Mouse (Mus musculus) stomach, embryonic 15.5 days (tissue): ENCODE results near the gene Dgcr2. TPM values are rescaled to one million over a fixed set of nuclear protein-coding genes. Genes with fewer than 3 reads are reported as not detected.

Experiments
- ATAC-seq: fragments of 200-750 bp; cut with Nextera tagmentation; 2 replicates; pipeline ENCODE4 v1.8.0; 2017; ENCODE audit warnings: low read depth, moderate number of reproducible peaks, moderate TSS enrichment; ENCODE audit not compliant: insufficient read depth, low FRiP score
- H3K27ac ChIP-seq: fragments of 300-500 bp; sonication (generic); 2 replicates; pipeline ENCODE4 v1.5.1; 2015; ENCODE audit warnings: mild to moderate bottlenecking, inconsistent platforms
- H3K27me3 ChIP-seq: fragments of 300-500 bp; sonication (generic); replicated peaks from 2 replicates; pipeline ENCODE4 v1.6.1; 2015; ENCODE audit warnings: inconsistent platforms
- H3K36me3 ChIP-seq: fragments of 300-500 bp; sonication (generic); 2 replicates; pipeline ENCODE4 v1.6.1; 2015; ENCODE audit warnings: inconsistent platforms
- H3K4me1 ChIP-seq: fragments of 300-500 bp; sonication (generic); 2 replicates; pipeline ENCODE4 v1.6.1; 2015; ENCODE audit warnings: inconsistent platforms
- H3K4me2 ChIP-seq: fragments of 300-500 bp; sonication (generic); 2 replicates; pipeline ENCODE4 v1.6.1; 2015; ENCODE audit warnings: mild to moderate bottlenecking, inconsistent platforms
- H3K4me3 ChIP-seq: fragments of 300-500 bp; sonication (generic); replicated peaks from 2 replicates; pipeline ENCODE4 v1.5.1; 2015; ENCODE audit warnings: inconsistent platforms
- H3K9ac ChIP-seq: fragments of 300-500 bp; sonication (generic); 2 replicates; pipeline ENCODE4 v1.6.1; 2015; ENCODE audit warnings: inconsistent platforms
- H3K9me3 ChIP-seq: fragments of 300-500 bp; sonication (generic); 2 replicates; pipeline ENCODE4 v1.6.1; 2016; ENCODE audit warnings: inconsistent platforms
- WGBS: fragments of 180-500 bp; shearing (Covaris S2); methylation state at CpG from one replicate; pipeline ENCODE4 v1.1.7; 2015; 5-methylcytosine and 5-hydroxymethylcytosine counted together
- polyA plus RNA-seq: library from polyadenylated mRNA; unstranded; fragments of >200 nt; fragmentation: Nextera tagmentation; extraction: Ambion mirVana; gene quantifications from 2 replicates; pipeline ENCODE4 v1.2.1, GENCODE M21; 2015

Gene Dgcr2
- polyA plus RNA-seq, 1 experiment from 2014 or later = 74.6 TPM

- Histone ChIP-seq H3K4me3 (peak overlapping the region; percentile 31), H3K27me3 (peaks cover 64% of the 10 kb centered on the region), H3K27ac (no peak overlapping the region), H3K4me1 (peaks cover 79% of the 10 kb centered on the region), H3K36me3 (peaks cover 10% of the 10 kb centered on the region), H3K9me3 (no peaks in the 10 kb centered on the region), H3K4me2 (peak overlapping the region; percentile 60), H3K9ac (no peak overlapping the region)
- WGBS = 46% methylated on average over 33 of the region's 33 CpGs
- no peak for ATAC-seq
Measured at GRCm38 (mm10) chr16:17803675-17804448, 94.5 kb downstream of the Dgcr2 start.

- H3K27ac ChIP-seq = no peak overlapping the region
- H3K9me3 ChIP-seq = no peaks in the 10 kb centered on the region
- no peak for ATAC-seq
- H3K27me3 ChIP-seq = peaks cover 65% of the 10 kb centered on the region
- H3K4me2 ChIP-seq = peak overlapping the region; percentile 54
- peak overlapping the region; percentile 31 for H3K4me3 ChIP-seq
- H3K4me1 ChIP-seq = peaks cover 79% of the 10 kb centered on the region
- peaks cover 10% of the 10 kb centered on the region for H3K36me3 ChIP-seq
- H3K9ac ChIP-seq = no peak overlapping the region
- WGBS = 32% methylated on average over 83 of the region's 83 CpGs
Measured at GRCm38 (mm10) chr16:17802839-17803674, 95.3 kb downstream of the Dgcr2 start.

- WGBS = 39% methylated on average over 18 of the region's 18 CpGs
- Histone ChIP-seq H3K4me2 (peak overlapping the region; percentile 54), H3K27me3 (peaks cover 69% of the 10 kb centered on the region), H3K4me1 (peaks cover 79% of the 10 kb centered on the region), H3K4me3 (peak overlapping the region; percentile 31), H3K9ac (no peak overlapping the region), H3K27ac (no peak overlapping the region), H3K9me3 (no peaks in the 10 kb centered on the region), H3K36me3 (peaks cover 10% of the 10 kb centered on the region)
- ATAC-seq = no peak
Measured at GRCm38 (mm10) chr16:17802456-17802838, 95.9 kb downstream of the Dgcr2 start.

- H3K4me2 ChIP-seq = no peak overlapping the region
- H3K4me1 ChIP-seq = peaks cover 77% of the 10 kb centered on the region
- no peak for ATAC-seq
- no peak overlapping the region for H3K4me3 ChIP-seq
- H3K27me3 ChIP-seq = peaks cover 72% of the 10 kb centered on the region
- no peak overlapping the region for H3K9ac ChIP-seq
- no peak overlapping the region for H3K27ac ChIP-seq
- H3K9me3 ChIP-seq = no peaks in the 10 kb centered on the region
- WGBS = 22% methylated on average over 7 of the region's 7 CpGs
- peaks cover 10% of the 10 kb centered on the region for H3K36me3 ChIP-seq
Measured at GRCm38 (mm10) chr16:17801777-17802455, 96.4 kb downstream of the Dgcr2 start.

- Histone ChIP-seq H3K36me3 (peaks cover 7% of the 10 kb centered on the region), H3K27me3 (peaks cover 58% of the 10 kb centered on the region), H3K27ac (no peak overlapping the region), H3K4me2 (peak overlapping the region; percentile 77), H3K9ac (no peak overlapping the region), H3K4me3 (peak overlapping the region; percentile 67), H3K4me1 (peaks cover 61% of the 10 kb centered on the region), H3K9me3 (no peaks in the 10 kb centered on the region)
- no peak for ATAC-seq
Measured at GRCm38 (mm10) chr16:17799584-17799983, 98.8 kb downstream of the Dgcr2 start.

- H3K4me1 ChIP-seq = peaks cover 52% of the 10 kb centered on the region
- 4% methylated on average over 42 of the region's 45 CpGs for WGBS
- H3K9ac ChIP-seq = peak overlapping the region; percentile 74
- H3K27me3 ChIP-seq = peaks cover 47% of the 10 kb centered on the region
- peak; percentile 65 for ATAC-seq
- H3K36me3 ChIP-seq = peaks cover 8% of the 10 kb centered on the region
- H3K4me2 ChIP-seq = peak overlapping the region; percentile 77
- no peaks in the 10 kb centered on the region for H3K9me3 ChIP-seq
- H3K27ac ChIP-seq = peak overlapping the region; percentile 95
- H3K4me3 ChIP-seq = peak overlapping the region; percentile 67
Measured at GRCm38 (mm10) chr16:17798321-17799180, 99.8 kb downstream of the Dgcr2 start.

GRCm38 (mm10) chr16:17797812-17798311 lies 100.5 kb downstream of the Dgcr2 start:
- Histone ChIP-seq H3K27ac (peak overlapping the region; percentile 95), H3K4me3 (peak overlapping the region; percentile 67), H3K9me3 (no peaks in the 10 kb centered on the region), H3K4me2 (peak overlapping the region; percentile 77), H3K4me1 (peaks cover 45% of the 10 kb centered on the region), H3K9ac (peak overlapping the region; percentile 74), H3K36me3 (0 out of 2 replicates have a peak, but pooled peaks cover 7% of the 10 kb centered on the region), H3K27me3 (peaks cover 41% of the 10 kb centered on the region)
- WGBS = 5% methylated on average over 29 of the region's 29 CpGs
- 0 out of 2 replicates have a peak, but pooled peaks have one; percentile 3 for ATAC-seq

- H3K9ac ChIP-seq = peak within 1 kb of the TSS; percentile 74
- H3K36me3 ChIP-seq = peaks cover 13% of the 10 kb centered on the region; the same call in 1 of the 2 replicates
- 2% methylated on average over 79 of the region's 81 CpGs for WGBS
- peak within 1 kb of the TSS; percentile 95 for H3K27ac ChIP-seq
- peak; percentile 65 for ATAC-seq
- H3K4me1 ChIP-seq = peaks cover 38% of the 10 kb centered on the region
- no peaks in the 10 kb centered on the region for H3K9me3 ChIP-seq
- H3K4me2 ChIP-seq = peak within 1 kb of the TSS; percentile 77
- H3K27me3 ChIP-seq = peaks cover 34% of the 10 kb centered on the region
- H3K4me3 ChIP-seq = peak within 1 kb of the TSS; percentile 67
Measured at GRCm38 (mm10) chr16:17796971-17797811, 101.2 kb downstream of the Dgcr2 start, which contains the start of gene Scarf2. Scarf2 (plus strand) TSS chr16:17797282.

GRCm38 (mm10) chr16:17796519-17796918 lies 101.8 kb downstream of the Dgcr2 start:
- Histone ChIP-seq H3K4me1 (peaks cover 32% of the 10 kb centered on the region), H3K36me3 (peaks cover 19% of the 10 kb centered on the region; the same call in 1 of the 2 replicates), H3K9ac (peak overlapping the region; percentile 74; the same call in 1 of the 2 replicates), H3K4me2 (peak overlapping the region; percentile 77), H3K4me3 (peak overlapping the region; percentile 67), H3K27ac (peak overlapping the region; percentile 95), H3K27me3 (peaks cover 28% of the 10 kb centered on the region), H3K9me3 (no peaks in the 10 kb centered on the region)
- no peak for ATAC-seq

- peaks cover 24% of the 10 kb centered on the region for H3K4me1 ChIP-seq
- no peak overlapping the region for H3K27ac ChIP-seq
- H3K9ac ChIP-seq = no peak overlapping the region
- peaks cover 21% of the 10 kb centered on the region; the same call in 1 of the 2 replicates for H3K36me3 ChIP-seq
- no peak; the same call in 1 of the 2 replicates for ATAC-seq
- peaks cover 21% of the 10 kb centered on the region for H3K27me3 ChIP-seq
- no peak overlapping the region for H3K4me3 ChIP-seq
- no peak overlapping the region for H3K4me2 ChIP-seq
- WGBS = 65% methylated on average over 5 of the region's 5 CpGs
- no peaks in the 10 kb centered on the region for H3K9me3 ChIP-seq
Measured at GRCm38 (mm10) chr16:17795643-17796042, 102.7 kb downstream of the Dgcr2 start.
